Mouse (Mus musculus) kidney, embryonic 16.5 days (tissue): ENCODE measurements around the gene Gm17482. TPM values are rescaled to one million over a fixed set of nuclear protein-coding genes. Genes with fewer than 3 reads are reported as not detected.

Source experiments
- ATAC-seq: fragments of 200-750 bp; cut with Nextera tagmentation; 2 replicates; pipeline ENCODE4 v1.8.0; 2017; ENCODE audit warnings: moderate TSS enrichment; ENCODE audit not compliant: low FRiP score, low TSS enrichment
- H3K27ac ChIP-seq: fragments of 300-500 bp; sonication (generic); 2 replicates; pipeline ENCODE4 v1.5.1; 2014; ENCODE audit warnings: low read length
- H3K27me3 ChIP-seq: fragments of 300-500 bp; sonication (generic); 2 replicates; pipeline ENCODE4 v1.6.1; 2014; ENCODE audit warnings: low read length, control low read depth, mixed read lengths; ENCODE audit not compliant: insufficient read depth
- H3K36me3 ChIP-seq: fragments of 300-500 bp; sonication (generic); 2 replicates; pipeline ENCODE4 v1.6.1; 2014; ENCODE audit warnings: low read length, control low read depth, mixed read lengths; ENCODE audit not compliant: insufficient read depth
- H3K4me1 ChIP-seq: fragments of 300-500 bp; sonication (generic); 2 replicates; pipeline ENCODE4 v1.6.1; 2014; ENCODE audit warnings: low read length, control low read depth, mixed read lengths; ENCODE audit not compliant: insufficient read depth
- H3K4me2 ChIP-seq: fragments of 300-500 bp; sonication (generic); replicated peaks from 2 replicates; pipeline ENCODE4 v1.6.1; 2014; ENCODE audit warnings: low read depth, low read length
- H3K4me3 ChIP-seq: fragments of 300-500 bp; sonication (generic); 2 replicates; pipeline ENCODE4 v1.5.1; 2014; ENCODE audit warnings: mild to moderate bottlenecking, low read length
- H3K9ac ChIP-seq: fragments of 300-500 bp; sonication (generic); replicated peaks from 2 replicates; pipeline ENCODE4 v1.6.1; 2014; ENCODE audit warnings: low read length
- H3K9me3 ChIP-seq: fragments of 300-500 bp; sonication (generic); 2 replicates; pipeline ENCODE4 v1.6.1; 2016; ENCODE audit warnings: low read length, control low read depth
- WGBS: fragments of 180-500 bp; shearing (Covaris S2); extraction: QIAGEN DNeasy Blood & Tissue Kit; methylation state at CpG from one replicate; pipeline ENCODE4 v1.1.7; 2014; 5-methylcytosine and 5-hydroxymethylcytosine counted together
- polyA plus RNA-seq: library from polyadenylated mRNA; unstranded; fragments of >200 nt; fragmentation: Nextera tagmentation; extraction: Ambion mirVana; gene quantifications from 2 replicates; pipeline ENCODE4 v1.2.1, GENCODE M21; 2015

Gm17482 gene
- polyA plus RNA-seq, 1 experiment from 2014 or later, result not detected

DNA sequence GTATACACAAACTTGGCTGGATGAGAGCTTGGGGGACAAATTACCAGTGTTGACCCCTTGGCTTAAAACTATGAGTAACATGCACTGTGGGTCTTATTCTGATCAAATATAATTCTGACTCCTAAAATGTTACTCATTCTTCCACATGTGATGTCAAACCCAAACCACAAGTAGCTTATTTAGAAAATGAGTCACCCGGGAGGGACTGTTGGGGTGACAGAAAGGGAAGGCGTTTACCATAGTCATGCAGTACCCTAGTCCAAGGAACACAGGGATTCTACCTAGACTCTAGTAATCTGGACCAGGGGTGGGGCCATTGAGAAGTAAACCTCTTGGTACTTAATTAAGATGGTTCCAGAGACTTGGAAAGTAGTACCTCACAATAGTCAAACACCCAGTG lies 57.0 kb downstream of the Gm17482 start:
- no peaks in the 10 kb centered on the region for H3K4me1 ChIP-seq
- H3K9me3 ChIP-seq, result no peaks in the 10 kb centered on the region
- no peak overlapping the region for H3K4me2 ChIP-seq
- no peak overlapping the region for H3K27ac ChIP-seq
- H3K9ac ChIP-seq, result no peak overlapping the region
- WGBS, result 88% methylated on average over 2 of the region's 2 CpGs
- ATAC-seq, result no peak
- no peaks in the 10 kb centered on the region for H3K36me3 ChIP-seq
- no peaks in the 10 kb centered on the region for H3K27me3 ChIP-seq
- no peak overlapping the region for H3K4me3 ChIP-seq

GRCm38 (mm10) chr6:115286441-115286840 lies 59.3 kb downstream of the Gm17482 start:
- no peaks in the 10 kb centered on the region for H3K4me1 ChIP-seq
- H3K27me3 ChIP-seq, result no peaks in the 10 kb centered on the region
- H3K9ac ChIP-seq, result no peak overlapping the region
- no peaks in the 10 kb centered on the region for H3K36me3 ChIP-seq
- H3K4me3 ChIP-seq, result no peak overlapping the region
- no peak for ATAC-seq
- H3K9me3 ChIP-seq, result no peaks in the 10 kb centered on the region
- 84% methylated on average over 6 of the region's 6 CpGs for WGBS
- H3K27ac ChIP-seq, result no peak overlapping the region
- no peak overlapping the region for H3K4me2 ChIP-seq

DNA sequence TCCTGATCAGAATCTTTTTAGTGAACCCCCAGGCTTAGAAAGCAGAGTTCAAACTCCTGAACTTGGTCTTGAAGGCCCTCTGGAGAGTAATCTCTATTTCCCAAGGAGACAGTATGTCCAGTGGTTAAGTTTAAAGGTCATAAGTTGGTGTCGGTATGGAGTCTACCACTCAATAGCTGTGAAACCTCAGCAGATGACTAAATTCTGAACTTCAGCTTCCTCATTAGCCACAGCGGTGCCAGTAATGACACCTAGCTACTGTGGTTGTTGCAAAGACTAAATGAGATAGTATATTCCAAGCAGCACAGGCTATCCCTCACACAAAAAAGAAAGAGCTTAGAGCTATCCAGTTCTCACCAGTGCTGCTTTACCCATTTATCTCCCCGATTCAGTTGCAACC lies 61.1 kb downstream of the Gm17482 start:
- no peak for ATAC-seq
- 90% methylated on average over 3 of the region's 3 CpGs for WGBS
- Histone ChIP-seq H3K4me3 (no peak overlapping the region), H3K9me3 (no peaks in the 10 kb centered on the region), H3K27me3 (no peaks in the 10 kb centered on the region), H3K4me1 (no peaks in the 10 kb centered on the region), H3K27ac (no peak overlapping the region), H3K4me2 (no peak overlapping the region), H3K9ac (no peak overlapping the region), H3K36me3 (no peaks in the 10 kb centered on the region)

GRCm38 (mm10) chr6:115290561-115290960 lies 63.4 kb downstream of the Gm17482 start:
- no peak overlapping the region for H3K27ac ChIP-seq
- no peaks in the 10 kb centered on the region for H3K9me3 ChIP-seq
- no peak overlapping the region for H3K4me3 ChIP-seq
- H3K4me1 ChIP-seq, result no peaks in the 10 kb centered on the region
- no peaks in the 10 kb centered on the region for H3K27me3 ChIP-seq
- no peaks in the 10 kb centered on the region for H3K36me3 ChIP-seq
- H3K4me2 ChIP-seq, result no peak overlapping the region
- no peak overlapping the region for H3K9ac ChIP-seq
- WGBS, result 74% methylated on average over 5 of the region's 5 CpGs
- ATAC-seq, result no peak

- no peaks in the 10 kb centered on the region for H3K4me1 ChIP-seq
- no peak overlapping the region for H3K27ac ChIP-seq
- H3K27me3 ChIP-seq, result no peaks in the 10 kb centered on the region
- 88% methylated on average over 2 of the region's 2 CpGs for WGBS
- ATAC-seq, result no peak
- H3K9me3 ChIP-seq, result no peaks in the 10 kb centered on the region
- no peak overlapping the region for H3K4me3 ChIP-seq
- H3K4me2 ChIP-seq, result no peak overlapping the region
- H3K9ac ChIP-seq, result no peak overlapping the region
- no peaks in the 10 kb centered on the region for H3K36me3 ChIP-seq
These were observed 63.9 kb downstream of the Gm17482 start for GRCm38 (mm10) chr6:115291068-115291467.

DNA sequence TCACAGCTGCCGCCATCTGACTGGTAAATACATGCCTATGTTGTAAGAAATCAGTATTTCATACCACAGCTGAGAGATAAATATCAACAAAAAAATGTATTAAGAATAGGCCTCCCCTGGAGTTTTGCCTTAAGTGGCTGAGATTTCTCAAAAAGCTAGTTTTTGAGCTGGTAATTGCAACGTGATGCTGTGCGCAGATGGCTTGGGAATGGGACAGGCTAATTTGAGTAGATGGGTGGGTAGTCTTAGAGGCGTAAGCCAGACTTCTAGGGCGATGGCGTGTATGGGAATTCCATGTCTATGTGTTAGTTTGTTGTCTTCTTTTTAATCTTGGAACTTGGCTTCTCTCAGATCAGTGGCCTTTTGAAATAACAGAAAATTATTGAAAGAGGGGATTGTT lies 64.7 kb downstream of the Gm17482 start:
- WGBS, result 94% methylated on average over 6 of the region's 6 CpGs
- ATAC-seq, result no peak
- H3K4me2 ChIP-seq, result no peak overlapping the region
- H3K9me3 ChIP-seq, result no peaks in the 10 kb centered on the region
- no peak overlapping the region for H3K27ac ChIP-seq
- no peak overlapping the region for H3K9ac ChIP-seq
- no peaks in the 10 kb centered on the region for H3K27me3 ChIP-seq
- no peak overlapping the region for H3K4me3 ChIP-seq
- H3K4me1 ChIP-seq, result no peaks in the 10 kb centered on the region
- no peaks in the 10 kb centered on the region for H3K36me3 ChIP-seq

GRCm38 (mm10) chr6:115292621-115293020 lies 65.5 kb downstream of the Gm17482 start:
- Histone ChIP-seq H3K36me3 (no peaks in the 10 kb centered on the region), H3K27ac (no peak overlapping the region), H3K4me2 (no peak overlapping the region), H3K4me1 (no peaks in the 10 kb centered on the region), H3K27me3 (no peaks in the 10 kb centered on the region), H3K9me3 (no peaks in the 10 kb centered on the region), H3K9ac (no peak overlapping the region), H3K4me3 (no peak overlapping the region)
- ATAC-seq, result no peak
- WGBS, result 64% methylated on average over 6 of the region's 6 CpGs

DNA sequence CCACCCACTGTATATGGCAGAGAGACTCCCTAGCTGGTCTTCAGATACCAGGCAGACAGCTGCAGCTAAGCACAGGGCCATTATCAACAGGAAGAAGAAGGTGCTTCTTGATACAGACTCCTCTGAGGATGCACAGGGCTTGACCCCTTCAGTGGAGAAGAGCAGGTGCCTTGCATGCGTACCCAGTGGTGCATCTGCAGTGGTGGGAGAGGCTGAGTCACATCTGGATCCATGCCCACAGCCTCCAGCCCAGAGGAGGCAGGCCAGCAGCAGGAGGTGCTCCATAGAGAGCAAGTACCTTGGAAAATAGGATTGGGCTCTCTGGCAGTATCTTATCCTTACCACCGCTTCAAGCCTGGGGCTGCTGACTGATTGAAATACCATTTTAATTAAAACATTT lies 66.7 kb downstream of the Gm17482 start:
- H3K27me3 ChIP-seq, result no peaks in the 10 kb centered on the region
- WGBS, result 85% methylated on average over 2 of the region's 2 CpGs
- no peak for ATAC-seq

DNA sequence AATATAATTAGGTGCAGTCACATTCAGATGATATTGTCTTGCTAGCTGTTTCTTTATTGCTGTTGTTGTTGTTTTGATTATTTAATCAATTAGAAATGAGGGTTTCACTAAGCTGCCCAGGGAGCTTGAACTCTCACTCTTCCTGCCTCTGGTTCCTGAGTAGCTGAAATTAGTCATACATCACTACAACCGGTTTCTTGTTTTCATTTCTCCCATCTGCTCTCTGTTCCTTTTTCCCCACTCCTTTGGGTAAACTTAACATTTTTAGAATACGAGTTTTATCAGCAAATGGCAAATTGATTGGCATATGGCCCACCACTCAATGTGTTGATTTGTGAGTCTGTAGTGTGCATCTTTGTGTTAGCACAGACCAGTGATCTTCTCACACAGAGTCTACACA lies 80.0 kb downstream of the Gm17482 start:
- H3K4me3 ChIP-seq, result no peak overlapping the region
- ATAC-seq, result no peak
- H3K4me2 ChIP-seq, result no peak overlapping the region
- no peaks in the 10 kb centered on the region for H3K36me3 ChIP-seq
- H3K9me3 ChIP-seq, result no peaks in the 10 kb centered on the region
- WGBS, result 67% methylated on average over 2 of the region's 2 CpGs
- no peaks in the 10 kb centered on the region for H3K27me3 ChIP-seq
- no peak overlapping the region for H3K9ac ChIP-seq
- H3K4me1 ChIP-seq, result no peaks in the 10 kb centered on the region
- H3K27ac ChIP-seq, result no peak overlapping the region

More for the DNA sequence above, 66.7 kb downstream of the Gm17482 start:
- Histone ChIP-seq H3K4me3 (no peak overlapping the region), H3K27ac (no peak overlapping the region), H3K9me3 (no peaks in the 10 kb centered on the region), H3K4me1 (no peaks in the 10 kb centered on the region), H3K9ac (no peak overlapping the region), H3K4me2 (no peak overlapping the region), H3K36me3 (no peaks in the 10 kb centered on the region)
